Mouse (Mus musculus) spleen, postnatal 4 days (tissue): ENCODE measurements around the gene Naa25.

Source experiments
- DNase-seq, 2 experiments: peaks; one replicate each; pipeline ENCODE4 v3.0.0; 2022; ENCODE audit warnings: low spot score in 2 of 2

The Naa25 gene

DNA sequence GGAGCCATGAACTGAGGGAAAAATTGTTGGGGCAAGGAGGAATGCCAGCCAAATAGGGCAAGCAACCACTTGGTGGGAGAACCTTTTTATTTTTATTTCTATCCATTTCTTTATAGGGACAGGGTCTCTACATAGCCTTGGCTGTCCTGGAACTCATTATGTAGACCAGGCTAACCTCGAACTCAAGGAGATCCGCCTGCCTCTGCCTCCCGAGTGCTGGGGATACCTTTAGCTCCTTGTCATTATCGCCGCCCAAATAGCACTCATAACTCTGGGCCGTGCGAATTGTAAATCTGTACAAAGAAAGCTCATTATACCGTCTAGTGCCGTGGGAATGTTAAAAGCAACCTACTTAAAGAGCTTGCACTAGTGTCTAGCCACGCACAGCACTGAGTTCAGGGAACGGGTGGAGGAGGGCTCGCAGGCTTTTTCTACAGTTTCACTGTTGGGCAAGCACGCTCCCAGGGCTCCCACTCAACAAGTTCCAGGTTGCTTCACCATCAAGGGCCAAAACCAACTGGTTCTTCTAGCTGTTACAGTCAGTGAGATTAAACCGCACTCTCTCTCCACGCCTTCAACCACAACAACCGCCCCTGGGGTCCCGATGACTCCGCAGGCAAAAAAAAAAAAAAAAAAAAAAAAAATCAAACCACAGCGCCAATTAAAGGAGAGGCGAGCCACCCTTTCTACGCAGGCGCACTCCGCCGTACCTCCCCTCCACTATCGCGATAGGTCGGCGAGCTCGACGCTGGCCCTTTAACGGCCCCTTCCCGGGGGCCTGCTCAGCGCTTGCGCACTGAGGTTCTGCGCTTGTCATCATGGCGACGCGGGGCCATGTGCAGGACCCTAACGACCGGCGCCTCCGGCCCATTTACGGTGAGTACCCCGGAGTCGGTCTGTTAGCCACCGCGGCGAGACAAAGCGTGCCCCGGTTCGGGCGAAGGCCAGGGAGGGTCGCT, at the start of gene Naa25:
Gene Naa25, plus strand, starts transcription at position 750 of the 959 bp plus-strand sequence.
- peak; percentile 96 to 98 for DNase-seq

GRCm38 (mm10) chr5:121359229-121359628, 38.5 kb upstream of the Naa25 start:
- no peak for DNase-seq

DNA sequence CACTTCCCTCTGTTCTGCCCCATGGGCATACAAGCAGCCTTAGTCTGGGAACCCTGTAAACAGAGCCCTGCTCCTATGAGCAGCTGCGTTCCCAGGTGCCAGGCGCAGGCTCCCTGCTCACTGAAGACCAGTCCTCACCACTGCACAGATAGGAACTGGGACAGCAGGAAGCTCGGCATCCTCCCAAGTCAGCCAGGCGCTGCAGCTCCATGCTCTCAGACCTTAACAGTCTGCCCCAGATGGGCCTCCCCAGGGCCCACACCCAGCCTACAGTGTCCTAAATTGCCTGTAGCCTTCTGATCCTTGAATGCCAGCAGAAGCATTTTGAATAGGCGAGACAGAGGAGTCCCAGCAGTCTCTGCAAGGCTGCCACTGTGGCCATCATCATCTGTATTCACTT, 36.0 kb upstream of the Naa25 start:
- no peak for DNase-seq

DNA sequence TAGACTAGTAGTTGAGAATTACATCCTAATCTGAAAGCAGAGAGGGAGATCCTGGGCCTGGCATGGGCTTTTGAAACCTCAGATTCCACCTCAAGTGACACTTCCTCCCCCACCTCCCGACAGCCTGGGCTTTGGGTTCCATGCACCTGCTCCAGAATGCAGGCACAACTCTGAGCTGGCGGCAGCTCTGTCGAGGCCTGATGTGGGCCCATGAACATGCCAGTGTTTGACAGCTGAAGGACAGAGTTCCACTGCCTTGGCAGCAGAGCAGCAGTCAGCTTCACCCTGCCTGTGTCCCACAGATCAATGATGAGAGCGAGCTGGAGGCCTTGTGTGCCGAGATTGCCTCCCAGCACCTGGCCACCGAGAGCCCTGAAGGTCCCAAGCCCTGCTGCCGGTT, 34.3 kb upstream of the Naa25 start:
- DNase-seq: no peak

- DNase-seq: no peak
Observed at GRCm38 (mm10) chr5:121366449-121367225, 31.1 kb upstream of the Naa25 start.

GRCm38 (mm10) chr5:121367255-121367654, 30.5 kb upstream of the Naa25 start:
- no peak for DNase-seq

DNA sequence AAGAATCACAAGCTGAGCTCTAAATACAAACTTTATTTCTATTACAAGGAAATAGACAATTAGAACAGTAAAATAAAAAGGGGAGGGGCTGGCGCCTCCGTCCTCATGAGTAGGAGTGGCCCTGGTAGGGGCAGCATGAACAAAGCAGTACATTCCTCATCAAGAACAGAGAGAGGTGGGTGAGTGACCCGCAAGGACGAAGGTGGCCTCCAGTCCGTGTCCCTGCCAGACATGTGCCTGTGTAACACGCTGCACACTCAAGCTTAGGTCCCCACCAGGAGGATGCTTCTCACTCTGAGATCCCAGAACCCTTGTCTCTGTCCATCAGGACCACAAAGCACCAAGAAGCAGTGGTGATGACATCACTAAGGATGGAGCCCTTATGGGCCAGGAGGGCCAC, 26.0 kb upstream of the Naa25 start:
- no peak for DNase-seq

DNA sequence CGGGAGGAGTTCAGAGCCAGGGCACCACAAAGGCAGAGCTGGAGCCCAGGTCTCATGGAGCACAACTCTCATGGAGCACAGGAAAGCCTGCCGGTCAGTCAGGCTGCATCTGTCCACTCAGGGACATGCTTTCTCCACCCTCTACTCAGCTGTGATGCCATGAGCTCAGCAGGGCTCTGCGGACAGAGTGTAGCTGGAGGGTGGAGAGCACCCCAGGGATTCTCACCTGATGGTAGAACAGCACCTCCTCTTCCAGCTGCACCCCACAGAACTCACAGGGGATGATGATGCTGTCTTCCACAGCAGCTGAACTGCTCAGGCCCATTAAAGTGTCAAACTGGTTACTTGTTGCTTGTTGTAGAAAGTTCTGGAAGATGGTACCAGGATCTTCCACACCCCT, 22.9 kb upstream of the Naa25 start:
- DNase-seq: no peak

GRCm38 (mm10) chr5:121376972-121377371, 20.8 kb upstream of the Naa25 start:
- peak in 1 of 2 experiments; percentile 78 for DNase-seq

DNA sequence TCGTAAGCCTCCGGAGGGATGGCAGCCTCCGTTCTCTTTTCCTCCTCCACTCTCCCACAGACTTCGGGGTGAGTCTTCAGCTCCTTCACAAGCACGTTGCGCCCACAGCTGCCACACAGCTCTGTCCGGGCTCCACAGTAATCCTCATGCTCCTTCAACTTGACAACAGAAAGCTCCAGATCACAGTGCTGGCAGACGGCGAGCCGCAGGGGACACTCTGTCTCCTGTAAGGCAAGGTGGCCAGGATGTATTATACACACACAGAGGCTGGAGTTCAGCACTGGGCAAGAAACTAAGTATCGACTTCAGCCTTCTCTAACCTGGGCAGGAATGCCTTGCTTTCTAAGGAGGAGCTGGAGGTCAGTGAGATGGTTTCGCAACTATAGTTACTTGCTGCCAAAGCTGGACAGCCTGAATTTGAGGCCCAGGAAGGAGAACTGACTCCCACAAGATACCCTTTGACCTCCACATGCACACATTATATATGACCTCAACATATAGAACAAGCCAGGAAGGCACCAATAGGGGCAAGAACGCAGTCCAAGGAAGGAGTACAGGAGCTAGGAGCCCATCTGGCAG, 19.0 kb upstream of the Naa25 start:
- DNase-seq: no peak

DNA sequence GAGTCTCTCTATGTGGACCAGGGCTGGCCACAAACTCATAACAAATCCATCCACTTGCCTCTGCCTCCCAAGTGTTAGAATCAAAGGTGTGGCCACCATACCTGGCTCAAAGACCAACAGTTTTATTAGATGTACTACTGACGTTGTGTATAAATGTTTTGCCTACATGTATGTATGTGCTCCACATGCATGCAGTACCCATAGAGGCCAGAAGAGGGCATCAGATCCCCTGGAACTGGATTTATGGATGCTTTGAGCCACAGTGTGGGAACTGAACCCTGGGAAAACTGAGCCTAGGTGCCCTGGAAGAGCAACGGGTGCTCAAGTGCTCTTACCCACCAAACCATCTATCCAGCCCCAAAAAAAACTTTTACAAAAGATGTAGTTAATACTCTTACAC, 17.0 kb upstream of the Naa25 start:
- no peak for DNase-seq

GRCm38 (mm10) chr5:121383857-121384756, 13.6 kb upstream of the Naa25 start:
- no peak for DNase-seq

- DNase-seq: peak in 1 of 2 experiments; percentile 80
Observed at GRCm38 (mm10) chr5:121384757-121385460, 12.8 kb upstream of the Naa25 start.

DNA sequence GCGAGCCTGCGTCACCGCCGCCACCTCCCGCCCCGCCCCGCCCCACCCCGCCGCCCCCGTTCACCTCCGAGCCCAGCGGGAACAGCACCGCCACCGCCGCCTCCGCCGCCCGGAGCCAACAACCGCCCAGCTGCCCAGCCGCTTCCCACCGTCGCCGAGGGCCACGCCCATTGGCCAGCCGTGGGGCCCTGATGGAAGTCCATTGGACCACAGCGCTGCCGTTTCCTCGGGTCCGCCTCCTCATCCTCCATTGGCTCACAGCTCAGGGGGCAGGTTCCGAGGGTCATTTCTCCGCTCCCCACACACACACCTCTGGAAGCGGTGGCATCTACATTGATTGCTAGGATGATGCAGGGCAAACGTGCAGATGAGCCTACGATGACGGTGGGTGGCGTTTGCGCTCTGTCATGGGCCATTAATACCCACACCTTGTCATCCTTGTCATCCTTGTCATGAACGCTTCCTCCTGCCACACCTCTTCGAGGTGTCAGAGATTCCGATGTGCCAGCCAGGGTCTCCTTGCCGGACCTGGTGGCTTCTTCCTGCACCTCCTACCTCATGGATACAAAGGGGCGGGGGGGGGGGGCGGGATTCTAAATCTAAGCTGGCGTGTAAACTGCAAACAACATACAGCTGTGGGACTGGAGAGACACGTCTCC, 12.1 kb upstream of the Naa25 start, which contains the start of gene Trafd1:
Gene Trafd1, minus strand, starts transcription at position 172 of the 659 bp plus-strand sequence.
- DNase-seq: peak; percentile 94 to 95

DNA sequence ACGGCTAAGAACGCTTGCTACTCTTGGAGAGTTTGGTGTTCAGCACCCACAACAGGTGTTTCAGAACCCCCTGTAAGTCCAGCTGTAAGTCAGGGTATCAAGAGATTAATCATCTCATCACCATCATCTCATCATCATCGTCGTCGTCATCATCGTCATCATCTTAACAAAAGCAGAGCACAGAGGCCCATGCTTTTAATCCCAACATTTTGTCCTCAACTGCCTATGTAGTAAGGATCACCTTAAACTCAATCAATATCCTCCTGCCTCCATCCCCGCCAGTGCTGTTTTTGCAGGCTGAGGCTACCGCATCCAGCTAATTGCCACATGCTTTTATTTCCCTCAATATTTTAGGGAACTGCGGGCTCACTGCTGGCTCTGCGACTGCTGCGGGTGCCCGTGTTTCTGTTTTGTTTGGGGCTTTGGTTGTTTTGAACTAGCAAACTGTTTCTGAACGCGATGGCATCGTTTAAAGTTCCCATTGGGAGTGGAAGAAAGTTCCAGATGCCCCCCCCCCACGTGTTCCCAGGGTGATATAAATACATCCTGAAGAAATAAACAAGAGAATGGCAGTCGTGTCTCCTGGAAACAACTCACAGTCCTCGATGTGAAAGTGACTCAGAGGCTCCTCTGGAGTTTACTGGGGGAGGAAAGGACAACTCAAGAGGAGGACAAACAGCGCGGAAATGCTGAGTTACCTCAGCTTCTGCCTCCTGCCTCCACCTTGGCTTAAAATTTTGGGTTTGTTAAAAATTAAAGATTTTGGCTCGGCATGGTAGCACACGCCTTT, 11.4 kb upstream of the Naa25 start:
- DNase-seq: no peak

DNA sequence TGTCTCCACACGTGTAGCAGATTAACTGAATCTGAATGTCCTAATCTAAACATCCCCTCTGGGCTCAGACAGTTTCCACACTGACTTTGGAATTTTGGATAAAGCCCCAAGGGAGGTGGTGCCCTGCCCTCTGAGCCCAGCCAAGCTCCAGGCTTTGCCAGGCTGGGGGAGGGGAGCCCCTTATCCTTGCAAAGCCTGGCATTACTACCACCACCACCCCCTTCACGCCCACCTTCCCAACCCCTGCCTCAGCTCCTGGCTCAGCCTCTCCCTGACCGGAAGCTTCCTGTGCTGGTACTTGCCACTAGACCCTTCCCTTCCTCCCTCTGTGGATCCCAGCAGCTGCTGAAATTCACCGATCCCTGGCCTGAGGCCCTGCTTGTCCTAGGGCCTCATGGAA, 10.6 kb upstream of the Naa25 start:
- DNase-seq: no peak

DNA sequence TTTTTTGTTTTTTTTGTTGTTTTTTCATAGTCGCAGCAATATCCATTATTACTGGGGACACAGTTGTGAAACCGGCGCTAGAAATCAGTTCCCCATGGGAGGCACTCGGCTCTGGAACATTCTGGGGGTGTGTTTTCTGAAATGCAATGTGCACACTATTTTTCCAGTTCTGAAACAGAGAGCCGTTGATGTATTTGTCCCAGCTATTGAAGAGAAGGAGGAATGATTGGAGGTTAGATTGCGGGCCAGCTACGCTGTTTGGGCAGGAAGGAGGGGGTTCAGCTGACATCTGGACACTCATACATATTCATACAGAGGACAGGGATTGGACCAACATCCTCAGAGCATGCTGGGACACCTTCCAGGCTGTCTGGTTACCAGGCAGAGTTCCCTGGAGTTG, 8.6 kb upstream of the Naa25 start:
- DNase-seq: no peak

DNA sequence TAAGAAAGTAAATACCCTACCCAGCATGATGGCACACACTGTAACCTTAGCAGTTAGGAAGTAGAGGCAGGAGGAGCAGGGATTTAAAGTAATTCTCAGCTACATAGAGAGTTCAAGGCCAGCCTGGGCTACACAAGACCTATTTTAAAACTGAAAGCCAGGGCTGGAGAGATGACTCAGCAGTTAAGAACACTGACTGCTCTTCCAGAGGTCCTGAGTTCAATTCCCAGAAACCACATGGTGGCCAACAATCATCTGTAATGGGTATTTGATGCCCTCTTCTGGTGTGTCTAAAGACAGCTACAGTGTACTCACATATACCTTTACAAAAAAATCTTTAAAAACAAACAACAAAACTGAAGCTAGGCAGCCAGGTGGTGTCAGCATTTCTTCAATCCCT, 8.0 kb upstream of the Naa25 start:
- DNase-seq: no peak

- no peak for DNase-seq
Observed at GRCm38 (mm10) chr5:121392667-121393380, 4.9 kb upstream of the Naa25 start.
